Mouse (Mus musculus) gastrocnemius, adult 2 months (tissue): ENCODE measurements around the gene Dner. TPM values are rescaled to one million over a fixed set of nuclear protein-coding genes. Genes with fewer than 3 reads are reported as not detected.

ENCODE experiments used
- DNase-seq: peaks from one replicate; pipeline ENCODE4 v3.0.0; 2022
- H3K27ac ChIP-seq: fragments of 200-600 bp; 2 replicates; pipeline ENCODE4 v1.8.1; 2022; ENCODE audit warnings: mild to moderate bottlenecking
- H3K4me3 ChIP-seq: fragments of 200-600 bp; 2 replicates; pipeline ENCODE4 v1.8.1; 2022; ENCODE audit warnings: mild to moderate bottlenecking, moderate library complexity
- CTCF ChIP-seq: fragments of 200-600 bp; IDR thresholded peaks from 2 replicates; pipeline ENCODE4 v1.8.1; 2022; ENCODE audit warnings: antibody characterized with exemption, mild to moderate bottlenecking, moderate library complexity
- intact Hi-C: fragments of 180-260 bp; cut with DNase I; formaldehyde crosslinking; loops from one replicate; pipeline ENCODE4 v1.15.1; 2025
- total RNA-seq, 2 experiments: library from RNA; stranded (reverse); gene quantifications; 2 replicates each; pipeline ENCODE4 v1.2.3; 2021

The Dner gene
- total RNA-seq, 2 experiments from 2014 or later: not detected

DNA sequence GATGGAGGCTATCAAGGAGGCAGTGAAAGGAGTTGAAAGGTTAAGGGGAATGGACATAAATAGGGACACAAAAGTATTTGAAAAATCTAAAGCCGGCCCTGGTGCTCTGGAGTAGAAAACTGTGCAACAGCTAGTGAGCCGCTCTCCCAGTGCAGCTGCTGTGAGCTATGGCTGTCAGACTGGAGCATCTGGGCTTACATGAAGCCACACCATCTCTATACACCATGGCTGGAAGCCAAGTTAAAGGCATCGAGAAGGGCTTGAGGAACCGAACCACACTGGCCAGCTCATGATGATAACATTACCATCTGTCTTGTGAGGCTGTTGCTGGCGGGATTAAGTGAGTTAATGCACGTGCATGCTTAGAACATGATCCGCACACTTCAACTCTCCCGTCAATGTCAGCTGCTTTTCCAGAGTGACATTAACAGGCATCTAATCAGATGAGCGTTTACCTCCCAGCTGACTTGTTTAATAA lies 278.2 kb downstream of the Dner start:
- H3K4me3 ChIP-seq: no peak overlapping the region
- TF ChIP-seq CTCF: no peak
- no peak for DNase-seq
- H3K27ac ChIP-seq: no peak overlapping the region
- intact Hi-C loops: no loop called here

DNA sequence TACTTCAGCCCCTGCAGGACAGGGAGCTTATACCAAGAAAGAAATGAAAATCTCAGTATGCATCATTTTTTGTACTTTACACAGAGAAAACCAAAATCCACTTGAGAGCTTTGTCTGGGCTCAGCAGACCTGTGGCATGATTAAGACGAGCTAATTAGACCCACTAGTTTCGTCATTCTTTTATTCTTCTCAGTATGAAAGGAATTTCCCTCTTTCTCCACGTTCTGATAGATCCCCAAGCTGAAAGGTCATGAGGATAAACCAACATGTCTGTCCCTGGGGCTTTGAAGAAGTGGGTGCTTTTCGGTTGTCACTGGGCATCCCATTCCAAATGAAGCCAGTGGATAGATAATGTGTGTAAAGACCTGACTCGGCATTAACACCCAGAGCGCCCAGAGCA lies 278.7 kb downstream of the Dner start:
- intact Hi-C loops: no loop called here
- no peak for DNase-seq
- no peak for TF ChIP-seq CTCF
- H3K4me3 ChIP-seq: no peak overlapping the region
- no peak overlapping the region for H3K27ac ChIP-seq

GRCm38 (mm10) chr1:84414464-84414863 lies 281.6 kb downstream of the Dner start:
- TF ChIP-seq CTCF: no peak
- intact Hi-C loops: no loop called here
- no peak for DNase-seq
- H3K4me3 ChIP-seq: no peak overlapping the region
- H3K27ac ChIP-seq: no peak overlapping the region

- intact Hi-C loops: no loop called here
- no peak for TF ChIP-seq CTCF
- H3K4me3 ChIP-seq: no peak overlapping the region
- peak overlapping the region; percentile 69 for H3K27ac ChIP-seq
- peak; percentile 38 for DNase-seq
Observed at GRCm38 (mm10) chr1:84409514-84409913, 286.5 kb downstream of the Dner start.

DNA sequence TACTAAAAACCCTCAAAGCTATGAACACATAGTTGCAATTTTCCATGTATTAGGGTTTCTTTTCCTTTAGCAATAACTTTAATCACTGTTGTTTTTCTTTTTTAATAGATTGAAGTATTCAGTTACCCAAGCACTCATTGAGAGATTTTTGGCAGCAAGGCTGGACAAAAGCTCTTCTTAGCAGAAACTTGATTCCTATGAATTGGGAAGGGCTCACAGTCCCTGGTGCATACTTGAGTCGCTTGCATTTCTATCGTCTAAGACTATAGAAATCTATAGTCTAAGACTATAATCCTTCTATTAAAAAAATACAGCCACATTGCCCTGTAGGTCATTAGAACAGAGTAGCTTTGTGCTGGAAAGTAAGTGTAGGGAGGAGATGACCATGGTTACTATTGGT lies 287.1 kb downstream of the Dner start:
- intact Hi-C loops: no loop called here
- TF ChIP-seq CTCF: no peak
- Histone ChIP-seq H3K4me3 (no peak overlapping the region), H3K27ac (peak overlapping the region; percentile 69)
- DNase-seq: no peak

- intact Hi-C loops: no loop called here
- DNase-seq: peak; percentile 76
- Histone ChIP-seq H3K4me3 (no peak overlapping the region), H3K27ac (peak overlapping the region; percentile 80)
- TF ChIP-seq CTCF: no peak
Observed at GRCm38 (mm10) chr1:84406891-84407290, 289.1 kb downstream of the Dner start.

DNA sequence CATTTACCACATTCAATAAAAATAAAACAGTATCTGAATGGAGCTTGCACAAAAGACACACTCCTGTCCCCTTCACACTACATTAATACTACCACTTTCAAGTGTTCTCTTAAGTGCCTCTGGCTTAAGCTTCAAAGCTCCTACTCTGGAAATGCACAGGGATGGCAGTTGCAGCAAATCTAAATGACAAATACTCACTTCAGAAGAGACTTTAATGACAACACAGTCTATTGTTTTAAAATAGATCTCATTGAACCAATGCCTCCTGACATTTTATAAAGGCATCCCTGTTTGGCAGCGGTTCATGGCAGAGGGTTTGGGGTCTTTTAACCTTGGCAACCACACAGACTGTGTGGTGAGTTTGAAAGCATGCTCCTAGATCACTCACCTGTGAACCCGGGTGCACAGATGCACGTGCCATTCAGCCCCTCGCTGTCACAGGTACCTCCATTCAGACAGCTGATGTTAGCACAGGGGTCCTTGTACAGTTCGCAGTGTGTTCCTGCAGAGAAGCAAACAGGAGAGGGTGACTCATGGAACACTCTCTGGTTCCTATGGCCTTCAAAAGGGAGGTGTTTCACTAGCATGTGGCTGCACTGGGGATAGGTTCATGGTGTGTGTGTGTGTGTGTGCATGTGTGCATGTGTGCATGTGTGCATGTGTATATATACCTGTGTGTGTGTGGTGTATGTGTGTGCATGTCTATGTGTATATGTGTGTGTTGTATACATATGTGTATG lies 290.3 kb downstream of the Dner start:
- Histone ChIP-seq H3K4me3 (no peak overlapping the region), H3K27ac (no peak overlapping the region)
- no peak for TF ChIP-seq CTCF
- no peak for DNase-seq
- intact Hi-C loops: no loop called here

- intact Hi-C loops: no loop called here
- DNase-seq: peak; percentile 58
- H3K27ac ChIP-seq: 0 out of 2 replicates have a peak overlapping the region, but pooled peaks have one; percentile 7
- no peak overlapping the region for H3K4me3 ChIP-seq
- no peak for TF ChIP-seq CTCF
Observed at GRCm38 (mm10) chr1:84404880-84405279, 291.1 kb downstream of the Dner start.

- H3K4me3 ChIP-seq: no peak overlapping the region
- no peak for TF ChIP-seq CTCF
- no peak overlapping the region for H3K27ac ChIP-seq
- intact Hi-C loops: no loop called here
- no peak for DNase-seq
Observed at GRCm38 (mm10) chr1:84402154-84402553, 293.9 kb downstream of the Dner start.

DNA sequence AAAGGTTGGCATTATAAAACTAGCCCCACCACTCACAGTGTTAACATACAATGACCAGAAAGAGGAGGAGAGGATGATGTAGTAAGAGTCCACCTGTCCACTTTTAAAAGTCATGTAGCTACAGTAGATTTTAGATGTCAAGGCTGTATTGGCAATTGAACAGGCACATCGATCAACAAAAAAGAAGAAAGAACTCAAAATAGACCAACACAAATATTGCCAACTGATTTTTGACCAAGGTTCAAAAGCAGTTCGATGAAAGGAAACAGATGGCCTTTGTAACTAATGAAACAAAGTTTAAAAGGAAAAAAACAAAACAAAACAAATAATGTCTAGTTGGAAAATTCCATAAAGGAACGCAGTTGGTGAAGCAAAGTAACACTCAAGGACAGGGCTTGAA lies 296.4 kb downstream of the Dner start:
- intact Hi-C loops: no loop called here
- no peak for DNase-seq
- H3K4me3 ChIP-seq: no peak overlapping the region
- no peak overlapping the region for H3K27ac ChIP-seq
- no peak for TF ChIP-seq CTCF

DNA sequence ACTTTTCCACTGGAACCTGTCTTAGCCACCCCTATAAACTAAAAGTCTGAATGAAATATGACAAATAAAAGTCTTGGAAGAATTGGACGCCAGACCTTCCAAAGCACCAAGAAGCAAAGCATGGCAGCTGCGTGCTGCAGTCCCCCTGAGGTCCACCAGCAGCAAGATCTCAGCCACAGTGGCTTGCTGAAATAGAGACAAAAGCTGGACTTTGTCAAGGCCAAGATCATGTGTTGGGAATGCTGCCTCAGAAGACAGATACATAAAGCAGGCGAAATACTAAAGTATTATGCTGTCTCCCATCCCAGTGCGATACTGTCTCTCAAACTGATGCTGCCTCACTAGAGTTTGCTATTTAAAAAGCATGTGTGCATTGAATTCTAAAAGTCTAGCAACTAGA lies 296.9 kb downstream of the Dner start:
- Histone ChIP-seq H3K27ac (no peak overlapping the region), H3K4me3 (no peak overlapping the region)
- intact Hi-C loops: no loop called here
- no peak for TF ChIP-seq CTCF
- DNase-seq: no peak

DNA sequence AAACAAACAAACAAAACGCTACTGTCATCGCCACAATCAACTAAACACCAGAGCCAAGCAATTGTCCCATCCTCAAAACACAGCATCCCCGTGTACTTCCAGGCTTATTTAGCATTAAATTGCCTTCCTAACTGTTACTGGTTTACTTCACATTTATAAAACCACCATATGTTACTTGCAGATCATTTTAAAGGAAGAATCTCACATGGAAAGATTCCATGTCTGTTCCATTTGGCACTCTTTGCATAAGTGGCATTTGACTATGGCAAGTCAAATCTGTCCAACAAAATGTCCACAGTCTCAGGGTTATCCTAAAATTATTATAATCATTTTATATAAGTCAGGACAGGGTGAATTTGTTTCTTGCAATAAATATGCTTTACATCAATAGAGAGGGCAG lies 299.2 kb downstream of the Dner start:
- intact Hi-C loops: no loop called here
- no peak for DNase-seq
- Histone ChIP-seq H3K4me3 (no peak overlapping the region), H3K27ac (no peak overlapping the region)
- TF ChIP-seq CTCF: no peak

GRCm38 (mm10) chr1:84395928-84396327 lies 300.1 kb downstream of the Dner start:
- no peak for TF ChIP-seq CTCF
- Histone ChIP-seq H3K27ac (no peak overlapping the region), H3K4me3 (no peak overlapping the region)
- intact Hi-C loops: no loop called here
- DNase-seq: no peak

- H3K27ac ChIP-seq: no peak overlapping the region
- TF ChIP-seq CTCF: no peak
- intact Hi-C loops: no loop called here
- no peak for DNase-seq
- no peak overlapping the region for H3K4me3 ChIP-seq
Observed at GRCm38 (mm10) chr1:84390961-84391360, 305.1 kb downstream of the Dner start.
